Mouse (Mus musculus): ENCODE results near the gene Sap30. TPM values are rescaled to one million over a fixed set of nuclear protein-coding genes. Genes with fewer than 3 reads are reported as not detected.
"Not testable (repeated sequence)": the region's sequence is repeated elsewhere in the genome, so short reads cannot be mapped to it uniquely, and the experiment has no call there.

The Sap30 gene
- total RNA-seq, 4 experiments from 2014 or later = 13.2 to 15.6 (median 14.3) TPM

DNA sequence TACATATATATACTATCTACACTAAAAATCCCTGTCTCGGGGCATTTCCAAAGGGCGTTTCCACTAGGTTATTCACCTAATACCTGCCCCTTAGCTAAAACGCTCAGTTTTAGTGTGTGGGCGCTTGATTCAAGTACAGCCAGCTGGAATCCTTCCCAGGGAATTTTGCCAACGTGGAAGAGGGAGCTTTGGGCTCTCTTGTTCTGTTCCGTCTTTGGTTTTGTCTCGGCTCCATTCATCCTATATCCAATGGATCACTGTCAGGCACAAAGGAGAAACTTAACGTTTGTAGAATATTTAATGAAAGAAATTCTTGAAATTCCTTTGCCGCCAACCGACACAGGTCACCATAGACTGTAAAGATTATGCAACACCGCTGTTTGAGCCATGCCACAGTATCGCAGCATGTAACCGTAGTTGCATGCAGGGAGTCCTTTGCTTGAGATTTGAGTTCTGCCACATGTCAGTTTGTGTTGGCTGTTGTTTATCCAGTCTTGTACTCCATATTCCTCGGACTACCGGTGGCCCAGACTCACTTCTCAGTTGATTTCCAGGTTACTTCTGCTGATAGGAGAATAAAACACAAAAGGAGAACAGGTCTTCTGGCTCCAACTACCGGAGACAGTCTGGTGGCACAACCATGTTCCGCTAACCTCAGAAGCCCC is 11.3 kb upstream of the Sap30 start:
- DNase-seq (ENCODE audit: low spot score) = peak; percentile 51

DNA sequence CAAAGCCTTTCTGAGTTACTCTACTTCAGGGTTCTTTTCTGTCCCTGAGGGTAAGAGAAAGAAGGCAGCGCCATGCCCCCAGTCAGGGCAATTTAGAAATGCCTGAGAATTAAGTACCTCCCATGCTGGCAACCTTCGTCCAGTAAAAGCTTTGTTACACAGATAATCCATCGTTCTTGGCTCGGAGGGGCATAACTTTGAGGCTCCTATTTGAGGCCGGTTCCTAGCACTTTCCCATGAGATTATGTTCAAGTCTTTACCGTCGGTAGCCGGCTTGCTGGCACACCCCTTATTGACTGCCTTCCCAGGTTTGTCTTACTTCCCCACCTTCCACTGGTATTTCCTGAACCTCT is 10.8 kb upstream of the Sap30 start:
- no peak for DNase-seq (ENCODE audit: low spot score)

DNA sequence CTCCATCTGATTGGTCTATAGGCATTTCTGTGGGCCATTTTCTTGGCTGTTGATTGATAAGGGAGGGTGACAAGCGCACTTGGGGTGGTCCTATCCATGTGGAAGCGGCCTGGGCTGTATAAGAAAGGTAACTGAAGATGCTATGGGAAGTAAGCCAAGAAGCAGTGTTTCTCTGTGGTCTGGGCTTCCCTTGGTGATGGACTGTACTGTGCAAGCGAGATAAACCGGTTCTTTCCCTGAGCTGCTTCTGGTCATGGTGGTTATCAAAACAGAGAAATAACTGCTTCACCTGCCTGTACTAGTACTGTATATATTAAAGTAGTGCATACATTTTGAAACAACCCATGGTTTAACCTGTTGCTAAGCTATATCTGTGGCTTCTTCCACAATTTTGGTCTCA is 4.2 kb upstream of the Sap30 start:
- no peak for DNase-seq (ENCODE audit: low spot score)

DNA sequence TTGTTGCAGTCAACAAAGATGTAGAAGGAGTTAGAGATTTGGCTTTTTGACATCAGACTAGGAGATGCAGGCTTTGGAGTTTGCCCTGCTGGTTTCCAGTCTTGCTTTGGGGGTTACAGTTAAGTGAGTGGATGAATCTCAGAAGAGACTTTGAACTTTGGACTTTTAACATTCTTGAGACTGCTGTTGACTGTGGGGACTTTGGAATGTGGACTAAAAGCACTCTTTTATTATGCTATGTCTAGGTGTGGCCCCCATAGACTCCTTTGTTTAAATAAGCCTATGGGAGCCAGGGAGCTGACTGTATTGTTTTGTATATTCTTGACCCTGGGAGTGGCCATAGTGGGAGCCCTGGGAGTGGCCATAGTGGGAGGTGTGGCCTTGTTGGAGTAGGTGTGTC is 2.2 kb upstream of the Sap30 start:
- DNase-seq (ENCODE audit: low spot score) = no peak

DNA sequence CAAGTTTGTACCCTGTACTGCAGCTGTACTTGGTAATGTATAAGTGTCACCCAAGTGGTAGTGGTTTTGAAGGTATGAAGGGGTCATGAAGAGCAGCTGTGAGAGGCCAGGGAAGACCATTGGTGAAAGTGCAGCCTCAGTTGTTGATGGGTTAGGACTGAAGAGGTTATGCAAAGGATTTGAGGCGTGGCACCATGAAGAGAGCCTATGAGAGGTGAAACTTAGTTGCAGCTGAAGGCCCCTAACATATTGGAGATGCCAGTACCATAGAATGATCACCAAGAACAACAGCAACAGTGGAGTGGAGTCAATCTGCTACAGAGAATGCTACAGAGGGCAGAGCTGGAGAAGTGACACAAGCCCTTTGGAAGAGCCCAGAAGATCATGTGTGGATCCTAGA is 1.7 kb upstream of the Sap30 start:
- DNase-seq (ENCODE audit: low spot score) = no peak

DNA sequence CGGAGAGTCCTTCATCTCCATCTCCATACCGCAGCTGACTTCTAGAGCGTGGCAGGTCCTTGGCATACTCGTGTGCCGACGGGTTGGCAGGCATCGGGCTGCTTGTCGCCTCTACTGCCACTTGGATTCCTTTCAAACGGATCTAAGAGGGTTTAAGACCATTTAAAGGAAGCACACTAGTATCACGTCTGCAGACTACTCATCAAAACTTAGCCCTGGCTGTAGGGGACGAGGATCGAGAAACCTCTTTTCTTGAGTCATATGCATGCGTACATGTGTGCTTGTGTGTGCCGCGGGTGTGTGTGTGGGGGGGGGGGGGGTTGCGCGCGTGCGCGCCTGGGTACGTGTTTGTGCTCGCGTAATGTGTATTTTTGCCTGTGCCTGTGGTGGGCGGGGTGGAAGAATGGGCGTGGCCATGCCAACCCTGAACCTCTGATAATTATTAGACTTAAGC is 679 bp upstream of the Sap30 start:
- DNase-seq (ENCODE audit: low spot score) = peak; percentile 57

DNA sequence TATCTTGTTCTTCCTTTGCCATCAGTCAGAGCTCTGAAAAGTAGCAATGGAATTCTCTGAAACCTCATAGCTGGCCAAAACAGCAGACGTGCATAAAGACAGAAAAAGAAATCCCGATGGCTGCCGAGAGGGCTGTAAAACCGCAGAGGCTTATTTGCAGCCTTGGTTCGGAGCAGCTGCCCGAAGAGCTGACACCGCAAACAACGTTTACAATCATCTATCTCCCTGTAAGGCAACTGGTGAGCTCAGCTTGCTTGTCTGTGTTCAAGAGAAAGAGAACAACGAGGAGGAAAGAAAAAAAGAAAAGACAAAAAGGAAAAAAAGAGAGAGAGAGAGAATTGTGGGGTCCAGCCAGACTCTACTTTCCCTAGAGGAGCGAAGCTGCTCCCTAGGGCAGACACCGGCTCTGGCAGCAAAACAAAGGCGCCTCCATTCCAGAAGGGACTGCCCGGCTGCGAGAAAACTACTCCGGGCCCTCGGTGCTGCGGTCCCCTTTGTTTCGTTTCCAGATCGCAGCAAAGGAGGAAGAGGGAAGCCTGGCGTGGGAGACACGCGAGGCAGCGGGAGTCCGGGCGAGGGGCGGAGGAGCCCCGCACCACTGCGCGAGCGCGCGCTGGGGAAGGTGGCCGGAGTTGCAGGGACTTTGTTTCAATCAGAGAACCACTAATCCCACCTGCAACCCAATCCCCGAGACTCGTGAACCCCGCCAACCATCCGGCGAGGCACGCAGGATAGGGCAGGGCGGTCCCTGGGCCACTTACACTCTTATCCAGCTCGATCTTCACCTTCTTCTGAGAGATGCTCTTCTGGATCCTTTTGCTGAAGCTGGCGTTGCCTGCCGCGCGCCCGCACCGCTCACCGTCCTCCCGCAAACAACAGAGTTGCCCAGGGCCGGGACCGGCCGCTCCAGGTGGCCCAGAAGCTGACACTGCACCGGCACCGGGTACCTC is 894 bp downstream of the Sap30 start:
- peak; percentile 31 for DNase-seq (ENCODE audit: low spot score)

DNA sequence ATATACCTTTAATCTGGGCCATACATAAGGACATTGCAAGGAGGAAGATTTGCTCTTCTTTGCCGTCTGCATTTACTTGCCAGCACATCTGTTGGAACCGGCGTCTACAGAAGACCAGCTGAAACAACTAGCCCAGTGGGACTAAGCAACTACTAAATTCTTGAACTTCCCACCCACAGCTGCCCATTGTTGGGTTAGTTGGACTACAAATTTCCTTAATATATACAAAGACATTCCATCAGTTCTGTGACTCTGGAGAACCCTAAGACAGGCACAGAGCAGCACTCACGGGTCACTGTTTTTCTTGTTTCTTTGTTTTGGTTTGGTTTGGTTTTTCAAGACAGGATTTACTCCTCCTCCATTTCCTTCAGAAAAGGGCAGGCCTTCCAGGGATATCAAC is 7.1 kb downstream of the Sap30 start:
- DNase-seq (ENCODE audit: low spot score) = no peak

DNA sequence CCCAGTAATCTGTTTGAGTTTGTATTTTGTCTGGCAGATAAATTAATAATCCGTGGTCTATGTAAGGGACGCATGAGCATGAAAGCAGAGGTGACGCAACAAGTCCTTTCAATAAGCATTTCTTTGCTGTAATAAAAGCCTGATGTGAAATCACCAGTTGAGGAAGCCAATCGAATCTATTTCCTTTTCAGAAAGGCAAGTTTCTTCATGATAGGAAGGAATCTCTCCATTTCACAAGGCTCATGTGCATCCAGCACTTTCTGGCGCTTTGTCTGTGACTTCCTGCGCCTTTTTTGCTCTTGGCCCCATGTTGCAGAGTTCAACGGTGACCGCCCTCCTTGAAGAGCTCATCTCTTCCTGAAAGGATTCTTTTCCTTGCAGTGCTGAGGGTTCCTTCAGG is 8.0 kb downstream of the Sap30 start:
- DNase-seq (ENCODE audit: low spot score) = no peak

DNA sequence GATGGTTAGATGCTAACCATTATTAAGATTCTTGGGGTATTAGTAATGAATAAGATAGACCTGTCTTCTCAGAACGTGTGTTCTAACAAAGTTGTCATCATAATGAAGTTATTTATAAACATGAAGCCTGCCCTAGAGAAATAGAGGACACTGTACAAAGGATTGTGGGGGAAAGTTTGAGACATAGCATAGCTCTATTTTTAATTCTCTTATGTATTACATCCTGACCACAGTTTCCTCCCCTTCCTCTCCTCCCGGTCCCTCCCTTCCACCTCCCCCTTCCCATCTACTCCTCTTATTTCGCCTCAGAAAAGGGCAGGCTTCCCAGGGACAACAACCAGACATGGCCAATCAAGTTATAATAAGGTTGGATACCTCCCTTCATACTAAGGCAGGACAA is 9.3 kb downstream of the Sap30 start:
- no peak for DNase-seq (ENCODE audit: low spot score)

DNA sequence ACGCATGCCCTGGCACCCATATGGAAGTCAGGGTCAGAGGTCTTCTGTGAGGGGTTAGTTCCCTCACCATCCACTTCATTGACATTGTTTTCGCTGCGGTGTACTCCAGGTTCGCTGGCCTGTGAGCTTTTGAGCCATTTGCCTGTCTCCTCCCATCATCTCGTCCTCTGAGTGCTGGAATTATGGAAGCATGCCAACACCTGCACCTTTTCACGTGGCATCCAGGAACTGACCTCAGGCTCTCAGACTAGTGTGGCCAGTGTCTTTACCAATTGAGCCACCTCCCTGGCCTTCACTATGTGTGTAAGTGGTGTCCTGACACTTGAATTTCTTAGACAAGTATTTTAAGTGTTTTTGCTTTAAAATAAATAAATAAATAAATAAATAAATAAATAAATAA is 13.9 kb downstream of the Sap30 start:
- DNase-seq (ENCODE audit: low spot score) = no peak

DNA sequence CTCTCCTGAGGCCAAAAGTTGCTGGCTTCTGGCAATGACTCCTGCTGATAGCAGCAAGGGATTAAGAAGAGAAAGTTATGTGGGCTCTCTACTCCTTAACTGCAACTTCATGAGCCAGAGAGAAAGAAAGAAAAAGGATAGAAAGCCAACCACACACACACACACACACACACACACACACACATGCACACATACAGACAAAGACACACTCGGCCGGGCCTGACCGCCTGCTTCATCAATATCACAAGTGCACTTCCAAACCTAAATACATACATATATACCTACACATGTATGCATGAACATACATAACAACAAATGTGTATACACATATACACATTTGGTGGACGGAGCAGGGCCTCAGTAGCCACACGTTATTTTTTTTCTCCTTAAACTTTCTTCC is 16.8 kb downstream of the Sap30 start:
- no peak for DNase-seq (ENCODE audit: low spot score)

DNA sequence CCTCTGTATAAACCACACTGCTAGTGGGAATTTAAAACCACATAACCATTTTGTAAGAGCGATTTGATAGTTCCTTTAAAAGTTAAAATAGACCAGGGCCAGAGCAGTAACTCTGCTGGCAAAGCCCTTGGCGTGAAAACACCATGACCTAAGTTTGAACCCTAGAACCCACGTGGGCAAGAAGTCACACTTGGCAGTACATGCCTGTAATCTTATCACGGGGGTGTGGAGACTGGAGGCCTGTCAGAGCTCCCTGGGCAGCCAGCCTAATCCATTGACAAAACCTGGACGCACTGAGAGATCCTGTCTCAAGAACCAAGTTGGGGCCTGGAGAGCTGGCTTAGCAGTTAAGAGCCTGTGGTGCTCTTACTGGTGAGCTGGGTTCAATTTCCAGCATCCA is 19.0 kb downstream of the Sap30 start:
- DNase-seq (ENCODE audit: low spot score) = peak; percentile 88

DNA sequence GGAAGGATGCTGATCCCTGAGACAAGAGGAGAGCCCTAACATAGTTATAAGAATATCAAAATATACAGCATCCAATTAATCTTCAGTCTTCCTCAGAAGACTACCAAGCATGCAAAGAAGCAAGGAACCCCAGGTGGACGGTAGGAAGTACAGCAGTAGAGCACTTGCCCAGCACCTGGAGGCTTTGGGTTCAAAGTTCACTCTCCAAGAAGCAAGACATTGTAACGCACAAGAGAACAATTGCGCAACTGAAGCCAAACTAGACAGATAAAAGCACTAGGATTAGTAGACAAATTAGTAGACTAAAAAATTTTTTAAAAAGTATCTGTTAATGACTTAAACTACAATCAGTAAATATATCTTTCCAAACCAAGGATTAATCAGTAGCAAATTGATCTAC is 23.9 kb downstream of the Sap30 start:
- no peak for DNase-seq (ENCODE audit: low spot score)

DNA sequence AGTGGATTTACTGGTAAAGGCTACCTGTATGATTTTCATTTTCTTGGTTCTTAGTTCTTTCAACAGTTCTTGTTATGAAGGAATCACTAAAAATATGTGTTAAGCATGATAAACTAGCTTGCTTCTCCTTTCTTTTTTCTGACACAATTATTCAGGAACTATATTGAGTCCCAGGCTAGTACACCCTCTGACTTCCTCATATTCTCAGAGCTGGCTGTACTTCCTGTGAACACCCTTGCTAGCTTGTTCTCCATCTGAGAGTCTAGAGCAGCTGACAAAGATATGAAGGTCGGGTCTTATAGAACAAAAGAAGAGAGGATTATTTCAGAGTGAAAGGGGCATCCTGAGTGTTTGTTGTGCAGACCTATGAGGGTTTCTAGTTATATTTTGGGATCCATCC is 24.8 kb downstream of the Sap30 start:
- no peak for DNase-seq (ENCODE audit: low spot score)

DNA sequence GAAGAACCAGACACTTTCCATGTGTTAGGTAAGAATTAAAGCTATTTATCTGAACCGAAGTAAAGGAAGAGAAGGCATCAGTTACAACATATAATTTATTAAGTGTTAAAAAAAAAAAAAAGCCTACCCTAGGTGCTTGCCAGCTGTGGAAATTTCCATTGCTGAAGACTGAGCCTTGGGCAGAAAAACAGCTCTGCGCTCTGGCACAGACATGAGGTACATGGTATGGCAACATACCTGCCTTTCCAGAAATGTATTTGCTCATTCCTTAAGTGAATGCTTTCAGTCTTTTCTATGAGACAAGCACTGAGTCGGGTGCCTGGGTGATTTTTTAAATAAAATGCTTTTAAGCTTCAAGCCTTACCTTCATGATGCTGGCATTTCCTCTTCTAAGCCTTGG is 29.7 kb downstream of the Sap30 start:
- DNase-seq (ENCODE audit: low spot score) = no peak

DNA sequence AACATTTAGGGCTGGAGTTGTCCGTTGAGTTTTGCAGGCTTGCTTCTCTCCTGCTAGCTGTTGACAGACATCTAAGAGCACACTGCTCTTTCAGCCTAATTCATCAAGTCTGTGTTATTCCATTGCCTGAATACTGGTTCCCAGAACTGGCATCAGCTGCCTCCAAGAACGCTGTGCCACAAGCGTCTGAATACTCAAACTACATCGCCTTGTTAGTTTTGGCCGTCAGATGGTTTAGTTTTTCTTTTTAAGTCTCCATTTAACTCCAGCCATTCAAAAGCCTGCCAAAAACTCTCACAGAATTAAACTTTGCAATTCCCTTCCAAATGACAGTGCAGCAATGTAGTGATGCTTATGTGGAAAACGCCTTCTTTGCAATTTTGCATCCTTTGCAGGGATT is 30.5 kb downstream of the Sap30 start:
- DNase-seq (ENCODE audit: low spot score) = no peak

DNA sequence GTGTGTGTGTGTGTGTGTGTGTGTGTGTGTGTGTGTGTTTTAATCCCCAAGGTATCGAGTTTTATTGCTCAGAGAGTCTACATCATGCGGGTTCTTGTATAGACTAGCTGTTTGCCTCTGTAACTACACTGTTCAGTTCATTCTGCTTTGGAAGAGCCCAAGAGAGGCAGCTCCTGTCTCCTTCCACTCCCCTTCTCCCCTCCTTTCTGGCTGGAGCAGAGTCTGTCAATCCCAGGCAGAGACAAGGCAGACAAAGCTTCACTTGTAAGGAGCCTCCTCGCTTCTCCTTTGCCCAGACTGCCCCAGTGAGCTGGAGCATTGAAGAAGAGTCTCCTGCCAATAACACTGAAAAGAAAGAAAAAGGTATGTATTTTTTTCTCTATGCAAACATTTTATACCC is 31.9 kb downstream of the Sap30 start, which contains the start of gene Scrg1:
Gene Scrg1, plus strand, starts transcription at position 159 of the 400 bp plus-strand sequence.
- DNase-seq (ENCODE audit: low spot score) = no peak

DNA sequence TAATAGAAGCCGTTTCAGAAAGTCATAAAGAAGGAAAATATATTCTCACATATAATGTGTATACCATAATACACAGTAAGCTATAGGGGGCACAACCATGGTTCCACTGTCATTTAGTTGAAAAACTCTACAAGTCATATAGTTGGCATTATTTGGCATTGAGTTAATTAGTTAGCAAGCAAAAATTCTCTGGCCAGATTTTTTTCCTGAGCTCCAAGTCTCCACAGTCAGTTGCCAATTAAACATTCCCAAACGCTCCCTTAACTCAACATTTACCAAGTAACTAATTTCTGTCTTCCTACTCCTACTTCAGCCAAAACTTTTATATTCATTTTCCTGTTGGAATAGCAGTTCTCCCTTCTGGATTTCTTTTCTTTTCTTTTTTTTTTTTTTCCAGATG is 34.3 kb downstream of the Sap30 start:
- no peak for DNase-seq (ENCODE audit: low spot score)

DNA sequence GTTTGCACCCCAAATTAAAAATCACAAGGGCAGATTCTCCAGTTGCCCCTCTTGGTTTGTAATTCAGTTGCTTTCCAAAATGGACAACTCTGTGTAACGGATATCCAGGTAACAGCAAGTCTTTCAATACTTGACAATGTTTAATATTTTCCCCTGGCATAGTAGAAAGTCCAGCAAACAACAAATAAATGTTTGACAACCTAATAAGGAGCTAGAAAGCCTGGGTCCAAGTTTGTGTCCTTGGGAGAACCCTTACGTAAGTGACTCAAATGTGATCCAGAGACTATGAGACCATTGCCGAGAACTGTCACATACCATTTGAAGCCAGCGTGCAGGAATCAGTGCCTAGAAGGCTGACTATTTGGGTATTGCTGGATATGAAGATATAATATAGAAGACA is 35.8 kb downstream of the Sap30 start:
- no peak for DNase-seq (ENCODE audit: low spot score)

DNA sequence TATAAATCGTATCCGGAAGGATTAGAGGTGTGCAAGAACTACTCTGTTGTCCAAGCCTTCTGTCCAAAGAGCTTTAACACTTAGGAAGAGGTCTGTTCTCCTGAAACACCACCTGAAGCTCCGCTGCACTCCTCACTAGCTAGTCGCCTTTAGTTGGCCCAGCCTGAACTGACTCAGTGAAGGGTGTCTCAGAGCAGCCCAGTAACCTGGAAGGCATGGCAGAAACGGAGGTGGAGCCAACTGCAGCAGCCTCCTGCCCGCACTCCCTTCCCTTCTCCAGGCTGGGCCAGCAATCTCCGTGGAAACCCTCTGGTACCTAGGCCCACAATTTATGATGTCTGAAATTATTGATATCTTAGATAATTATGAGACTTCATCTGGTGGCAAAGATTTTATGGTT is 36.9 kb downstream of the Sap30 start:
- no peak for DNase-seq (ENCODE audit: low spot score)

DNA sequence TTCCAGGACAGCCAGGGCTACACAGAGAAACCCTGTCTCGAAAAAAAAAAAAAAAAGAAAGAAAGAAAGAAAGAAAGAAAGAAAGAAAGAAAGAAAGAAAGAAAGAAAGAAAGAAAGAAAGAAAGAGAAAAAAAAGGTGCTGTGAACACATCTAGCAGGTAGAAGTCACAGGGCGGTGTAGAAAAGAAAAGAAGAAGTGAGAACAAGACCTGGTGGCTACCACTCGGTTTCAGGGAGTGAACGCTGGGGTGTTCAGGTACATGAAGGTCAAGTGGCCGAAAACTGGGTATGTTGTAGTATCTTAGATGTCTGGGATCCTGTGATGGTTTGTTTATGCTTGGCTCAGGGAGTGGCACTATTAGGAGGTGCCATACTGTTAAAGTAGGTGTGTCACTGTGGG is 41.8 kb downstream of the Sap30 start:
- not testable (repeated sequence) for DNase-seq (ENCODE audit: low spot score)

DNA sequence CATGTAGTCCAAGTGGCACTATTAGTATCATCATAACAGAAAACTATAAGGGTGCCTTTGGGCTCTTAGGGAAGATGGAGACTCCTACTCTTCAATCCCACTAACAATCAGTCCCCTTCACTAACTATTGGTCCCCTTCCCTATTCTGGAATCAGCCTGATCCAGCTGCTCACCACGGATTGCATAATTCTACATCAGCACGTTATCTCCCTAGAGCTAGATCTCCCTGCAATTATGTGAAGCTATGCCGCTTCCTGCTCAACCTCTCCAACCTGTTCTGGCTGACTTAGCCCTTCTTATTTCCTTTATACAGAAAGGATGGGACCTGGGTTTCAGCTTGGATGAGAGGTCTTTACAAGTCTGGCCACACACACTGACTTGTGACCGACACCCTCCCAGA is 44.4 kb downstream of the Sap30 start:
- DNase-seq (ENCODE audit: low spot score) = no peak

Measured in heart, adult 8-10 months (tissue).